Mouse (Mus musculus) myocyte (in vitro differentiated cells): ENCODE results near the gene Ap2s1.

ENCODE experiments used
- CEBPB ChIP-seq: IDR thresholded peaks from 2 replicates; pipeline ENCODE4 v1.6.1; 2011; ENCODE audit warnings: mild to moderate bottlenecking, moderate library complexity; ENCODE audit not compliant: poor library complexity, insufficient read depth, severe bottlenecking
- E2F4 ChIP-seq: IDR thresholded peaks from one replicate; pipeline ENCODE4 v1.6.1; 2011; ENCODE audit warnings: mild to moderate bottlenecking, control low read depth, moderate library complexity; ENCODE audit not compliant: insufficient read depth
- MAX ChIP-seq: IDR thresholded peaks from one replicate; pipeline ENCODE4 v1.6.1; 2011; ENCODE audit warnings: low read depth, mild to moderate bottlenecking, control low read depth
- MYOD1 ChIP-seq, 3 experiments: IDR thresholded peaks; one replicate each; pipeline ENCODE4 v1.6.1; 2011; ENCODE audit warnings: control low read depth in 2 of 3, low read depth in 2 of 3, mild to moderate bottlenecking in 2 of 3, moderate library complexity in 1 of 3; ENCODE audit not compliant: insufficient read length in 2 of 3, control insufficient read depth in 1 of 3
- MYOG ChIP-seq, 3 experiments: IDR thresholded peaks; one replicate each; pipeline ENCODE4 v1.6.1; 2011; ENCODE audit warnings: control low read depth in 2 of 3, low read depth in 2 of 3, mild to moderate bottlenecking in 2 of 3; ENCODE audit not compliant: insufficient read length in 2 of 3, control insufficient read depth in 1 of 3, insufficient read depth in 1 of 3
- POLR2A ChIP-seq: IDR thresholded peaks from one replicate; pipeline ENCODE4 v1.6.1; 2011; ENCODE audit warnings: low read depth, mild to moderate bottlenecking, control low read depth, moderate library complexity; ENCODE audit not compliant: insufficient read length
- POLR2AphosphoS2 ChIP-seq: IDR thresholded peaks from one replicate; pipeline ENCODE4 v1.6.1; 2011; ENCODE audit warnings: low read depth, control low read depth; ENCODE audit not compliant: insufficient read length
- REST ChIP-seq: IDR thresholded peaks from one replicate; pipeline ENCODE4 v1.6.1; 2011; ENCODE audit warnings: mild to moderate bottlenecking, control low read depth, moderate library complexity; ENCODE audit not compliant: insufficient read depth, insufficient read length
- SRF ChIP-seq: IDR thresholded peaks from one replicate; pipeline ENCODE4 v1.6.1; 2011; ENCODE audit warnings: low read depth; ENCODE audit not compliant: control insufficient read depth, insufficient read length
- TCF12 ChIP-seq: IDR thresholded peaks from one replicate; pipeline ENCODE4 v1.6.1; 2011; ENCODE audit warnings: mild to moderate bottlenecking, control low read depth; ENCODE audit not compliant: poor library complexity, insufficient read depth, severe bottlenecking
- TCF3 ChIP-seq: IDR thresholded peaks from one replicate; pipeline ENCODE4 v1.6.1; 2011; ENCODE audit warnings: low read depth, control low read depth; ENCODE audit not compliant: insufficient read length
- USF1 ChIP-seq: IDR thresholded peaks from one replicate; pipeline ENCODE4 v1.6.1; 2011; ENCODE audit warnings: low read depth, mild to moderate bottlenecking, control low read depth, moderate library complexity

DNA sequence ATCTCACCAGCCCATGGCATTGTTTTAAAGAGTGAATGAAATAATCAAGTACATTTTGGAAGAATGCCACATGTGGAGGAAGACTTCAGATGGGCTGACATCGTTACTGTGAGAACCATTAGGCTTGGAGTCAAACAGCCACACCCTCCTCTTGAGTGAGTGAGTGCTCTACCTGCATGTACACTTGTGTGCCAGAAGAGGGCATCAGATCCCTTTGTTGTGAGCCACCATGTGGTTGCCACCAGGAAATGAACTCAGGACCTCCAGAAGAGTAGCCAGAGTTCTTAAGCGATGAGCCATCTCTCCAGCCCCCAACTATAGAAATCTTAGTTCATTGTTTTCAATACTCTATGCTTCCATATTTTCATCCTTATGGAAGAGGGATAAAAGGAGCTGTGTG, 39.2 kb upstream of the Ap2s1 start:
- no peak for TF ChIP-seq POLR2AphosphoS2
- TF ChIP-seq MYOD1 (IDR thresholded peaks at IDR 0.05; ENCODE audit: control insufficient read depth in 1 of 3, insufficient read length in 2 of 3, low read depth in 2 of 3), result no peak
- no peak for TF ChIP-seq POLR2A
- TF ChIP-seq TCF12, result no peak
- TF ChIP-seq E2F4, result no peak
- TF ChIP-seq USF1, result no peak
- TF ChIP-seq MAX, result no peak
- no peak for TF ChIP-seq CEBPB
- no peak for TF ChIP-seq MYOG (IDR thresholded peaks at IDR 0.05; ENCODE audit: control insufficient read depth in 1 of 3, insufficient read depth in 1 of 3, insufficient read length in 2 of 3, low read depth in 2 of 3)
- no peak for TF ChIP-seq TCF3
- TF ChIP-seq SRF, result no peak
- no peak for TF ChIP-seq REST
